Mouse (Mus musculus) MEL (cell line): ENCODE results near the gene Ssr2. TPM values are rescaled to one million over a fixed set of nuclear protein-coding genes. Genes with fewer than 3 reads are reported as not detected.

Experiments used
- DNase-seq: peaks from one replicate; pipeline ENCODE4 v3.0.0; 2011; ENCODE audit warnings: low read depth, low spot score
- H3K27ac ChIP-seq: 2 replicates; pipeline ENCODE4 v1.5.1; 2012; ENCODE audit warnings: low read depth, mild to moderate bottlenecking, control low read depth, low read length, moderate library complexity; ENCODE audit not compliant: control insufficient read depth
- H3K27me3 ChIP-seq, 2 experiments: fragments of 150-350 bp in 1 of 2; sonication (generic) in 1 of 2; 2 replicates each; pipeline ENCODE4 v1.6.1; 2012; ENCODE audit warnings: low read length in 2 of 2, mild to moderate bottlenecking in 2 of 2, improper control_type of control experiment in 1 of 2, moderate library complexity in 1 of 2; ENCODE audit not compliant: insufficient read depth in 2 of 2, control insufficient read depth in 1 of 2
- H3K36me3 ChIP-seq, 2 experiments: 2 replicates each; pipeline ENCODE4 v1.6.1; 2012 to 2014; ENCODE audit warnings: low read length in 2 of 2, improper control_type of control experiment in 1 of 2, inconsistent platforms in 1 of 2, mild to moderate bottlenecking in 1 of 2; ENCODE audit not compliant: insufficient read depth in 2 of 2, control insufficient read depth in 1 of 2
- H3K4me1 ChIP-seq, 2 experiments: fragments of 150-350 bp in 1 of 2; sonication (generic) in 1 of 2; 2 replicates each; pipeline ENCODE4 v1.6.1; 2012; ENCODE audit warnings: low read length in 2 of 2, improper control_type of control experiment in 1 of 2, mild to moderate bottlenecking in 1 of 2; ENCODE audit not compliant: insufficient read depth in 2 of 2, control insufficient read depth in 1 of 2
- H3K4me3 ChIP-seq, 2 experiments: fragments of 150-350 bp in 1 of 2; sonication (generic) in 1 of 2; 2 replicates each; pipeline ENCODE4 v1.5.1; 2012; ENCODE audit warnings: low read depth in 2 of 2, low read length in 2 of 2, mild to moderate bottlenecking in 2 of 2, moderate library complexity in 2 of 2, control low read depth in 1 of 2, improper control_type of control experiment in 1 of 2; ENCODE audit not compliant: control insufficient read depth in 1 of 2, insufficient read depth in 1 of 2
- H3K79me2 ChIP-seq: 2 replicates; pipeline ENCODE4 v1.6.1; 2012; ENCODE audit warnings: mild to moderate bottlenecking, low read length, moderate library complexity; ENCODE audit not compliant: control insufficient read depth, poor library complexity, insufficient read depth
- H3K9ac ChIP-seq: 2 replicates; pipeline ENCODE4 v1.6.1; 2012; ENCODE audit warnings: low read depth, mild to moderate bottlenecking, control low read depth, low read length, moderate library complexity; ENCODE audit not compliant: control insufficient read depth, poor library complexity, severe bottlenecking
- H3K9me3 ChIP-seq: fragments of 150-350 bp; sonication (generic); replicated peaks from 2 replicates; pipeline ENCODE4 v1.6.1; 2012; ENCODE audit warnings: mild to moderate bottlenecking, low read length, improper control_type of control experiment, moderate library complexity; ENCODE audit not compliant: insufficient read depth
- BHLHE40 ChIP-seq: IDR thresholded peaks from 2 replicates; pipeline ENCODE4 v1.6.1; 2012; ENCODE audit warnings: low read depth, mild to moderate bottlenecking, inconsistent platforms, low read length, improper control_type of control experiment, borderline replicate concordance
- E2F4 ChIP-seq: IDR thresholded peaks from 2 replicates; pipeline ENCODE4 v1.6.1; 2011; ENCODE audit warnings: low read depth, low read length, improper control_type of control experiment, borderline replicate concordance
- ELF1 ChIP-seq: IDR thresholded peaks from 2 replicates; pipeline ENCODE4 v1.6.1; 2014; ENCODE audit warnings: low read depth, mild to moderate bottlenecking, inconsistent platforms, low read length, improper control_type of control experiment, moderate library complexity
- ETS1 ChIP-seq: IDR thresholded peaks from 2 replicates; pipeline ENCODE4 v1.6.1; 2012; ENCODE audit warnings: low read depth, mild to moderate bottlenecking, inconsistent platforms, low read length, improper control_type of control experiment, moderate library complexity
- GABPA ChIP-seq: IDR thresholded peaks from 2 replicates; pipeline ENCODE4 v1.6.1; 2012; ENCODE audit warnings: low read depth, mild to moderate bottlenecking, inconsistent platforms, low read length, improper control_type of control experiment, moderate library complexity
- GATA1 ChIP-seq: IDR thresholded peaks from 2 replicates; pipeline ENCODE4 v1.6.1; 2011; ENCODE audit warnings: low read depth, low read length, improper control_type of control experiment
- HCFC1 ChIP-seq: IDR thresholded peaks from 2 replicates; pipeline ENCODE4 v1.6.1; 2012; ENCODE audit warnings: low read depth, mild to moderate bottlenecking, inconsistent platforms, low read length, improper control_type of control experiment, moderate library complexity
- MAX ChIP-seq: IDR thresholded peaks from 2 replicates; pipeline ENCODE4 v1.6.1; 2011; ENCODE audit warnings: low read length, improper control_type of control experiment
- MEF2A ChIP-seq: IDR thresholded peaks from 2 replicates; pipeline ENCODE4 v1.6.1; 2014; ENCODE audit warnings: low read depth, mild to moderate bottlenecking, inconsistent platforms, low read length, improper control_type of control experiment; ENCODE audit not compliant: poor library complexity, insufficient replicate concordance, severe bottlenecking; ENCODE audit errors: extremely low read depth
- MXI1 ChIP-seq: IDR thresholded peaks from 2 replicates; pipeline ENCODE4 v1.6.1; 2011; ENCODE audit warnings: mild to moderate bottlenecking, low read depth, low read length, improper control_type of control experiment
- MYC ChIP-seq: IDR thresholded peaks from 2 replicates; pipeline ENCODE4 v1.6.1; 2011; ENCODE audit warnings: low read depth, mild to moderate bottlenecking, low read length, improper control_type of control experiment, moderate library complexity
- NELFE ChIP-seq: IDR thresholded peaks from 2 replicates; pipeline ENCODE4 v1.6.1; 2011; ENCODE audit warnings: low read depth, low read length, improper control_type of control experiment
- NRF1 ChIP-seq: IDR thresholded peaks from 2 replicates; pipeline ENCODE4 v1.6.1; 2014; ENCODE audit warnings: low read depth, mild to moderate bottlenecking, inconsistent platforms, low read length, improper control_type of control experiment, moderate library complexity; ENCODE audit not compliant: poor library complexity, insufficient read depth, severe bottlenecking
- POLR2A ChIP-seq, 2 experiments: IDR thresholded peaks; 2 replicates each; pipeline ENCODE4 v1.6.1; 2011 to 2012; ENCODE audit warnings: low read length in 2 of 2, mild to moderate bottlenecking in 2 of 2, control low read depth in 1 of 2, improper control_type of control experiment in 1 of 2, low read depth in 1 of 2, moderate library complexity in 1 of 2; ENCODE audit not compliant: control insufficient read depth in 1 of 2, insufficient read depth in 1 of 2, poor library complexity in 1 of 2
- POLR2AphosphoS2 ChIP-seq: IDR thresholded peaks from 2 replicates; pipeline ENCODE4 v1.6.1; 2011; ENCODE audit warnings: low read length, improper control_type of control experiment
- POLR2AphosphoS5 ChIP-seq: IDR thresholded peaks from 2 replicates; pipeline ENCODE4 v1.6.1; 2012; ENCODE audit warnings: low read depth, borderline replicate concordance, mild to moderate bottlenecking, inconsistent platforms, low read length, moderate library complexity, mixed read lengths
- RAD21 ChIP-seq: IDR thresholded peaks from 2 replicates; pipeline ENCODE4 v1.6.1; 2011; ENCODE audit warnings: mild to moderate bottlenecking, low read depth, low read length, improper control_type of control experiment
- SIN3A ChIP-seq: IDR thresholded peaks from 2 replicates; pipeline ENCODE4 v1.6.1; 2012; ENCODE audit warnings: low read length, improper control_type of control experiment, inconsistent platforms
- SMC3 ChIP-seq: IDR thresholded peaks from 2 replicates; pipeline ENCODE4 v1.6.1; 2011; ENCODE audit warnings: low read depth, low read length, improper control_type of control experiment
- TAL1 ChIP-seq: IDR thresholded peaks from 2 replicates; pipeline ENCODE4 v1.6.1; 2012; ENCODE audit warnings: mild to moderate bottlenecking, inconsistent platforms, low read length, moderate library complexity, mixed read lengths
- TBP ChIP-seq: IDR thresholded peaks from 2 replicates; pipeline ENCODE4 v1.8.0; 2011; ENCODE audit warnings: low read depth, low read length, improper control_type of control experiment
- TCF12 ChIP-seq: IDR thresholded peaks from 2 replicates; pipeline ENCODE4 v1.6.1; 2014; ENCODE audit warnings: low read depth, mild to moderate bottlenecking, inconsistent platforms, low read length, improper control_type of control experiment, moderate library complexity
- UBTF ChIP-seq: IDR thresholded peaks from 2 replicates; pipeline ENCODE4 v1.6.1; 2012; ENCODE audit warnings: low read depth, mild to moderate bottlenecking, inconsistent platforms, low read length, improper control_type of control experiment, moderate library complexity, borderline replicate concordance; ENCODE audit not compliant: insufficient read depth
- USF2 ChIP-seq, 2 experiments: IDR thresholded peaks; 2 replicates each; pipeline ENCODE4 v1.6.1; 2011 to 2012; ENCODE audit warnings: improper control_type of control experiment in 2 of 2, low read length in 2 of 2, borderline replicate concordance in 1 of 2, inconsistent platforms in 1 of 2, low read depth in 1 of 2, mild to moderate bottlenecking in 1 of 2; ENCODE audit not compliant: insufficient read depth in 1 of 2
- ZC3H11A ChIP-seq: IDR thresholded peaks from 2 replicates; pipeline ENCODE4 v1.6.1; 2012; ENCODE audit warnings: low read depth, mild to moderate bottlenecking, inconsistent platforms, low read length, improper control_type of control experiment
- ZKSCAN1 ChIP-seq: IDR thresholded peaks from 2 replicates; pipeline ENCODE4 v1.6.1; 2012; ENCODE audit warnings: low read depth, mild to moderate bottlenecking, inconsistent platforms, low read length, improper control_type of control experiment, moderate library complexity
- ZMIZ1 ChIP-seq: IDR thresholded peaks from 2 replicates; pipeline ENCODE4 v1.6.1; 2012; ENCODE audit warnings: low read depth, mild to moderate bottlenecking, inconsistent platforms, low read length, improper control_type of control experiment, moderate library complexity
- ZNF384 ChIP-seq: IDR thresholded peaks from 2 replicates; pipeline ENCODE4 v1.6.1; 2012; ENCODE audit warnings: low read depth, mild to moderate bottlenecking, inconsistent platforms, low read length, improper control_type of control experiment
- polyA plus RNA-seq, 2 experiments: library from polyadenylated mRNA; stranded (reverse) in 1 of 2; unstranded in 1 of 2; fragments of >175 nt in 1 of 2; fragments of >200 nt in 1 of 2; gene quantifications; 2 replicates each; pipeline versions ENCODE4 v1.2.1 to v1.2.4; 2012; ENCODE audit warnings: low replicate concordance in 2 of 2, low read depth in 1 of 2; ENCODE audit not compliant: insufficient read length in 2 of 2, insufficient read depth in 1 of 2, missing spikeins in 1 of 2
- total RNA-seq: library from RNA; depleted of rRNA; stranded (reverse); fragments of 300-350 nt; gene quantifications from 2 replicates; pipeline ENCODE4 v1.2.3, GENCODE M21; 2012; rRNA removed

Ssr2 gene
- total RNA-seq (500 and 594 TPM in 2 replicates), polyA plus RNA-seq (100 to 1,000 TPM; 176 to 706 TPM)

DNA sequence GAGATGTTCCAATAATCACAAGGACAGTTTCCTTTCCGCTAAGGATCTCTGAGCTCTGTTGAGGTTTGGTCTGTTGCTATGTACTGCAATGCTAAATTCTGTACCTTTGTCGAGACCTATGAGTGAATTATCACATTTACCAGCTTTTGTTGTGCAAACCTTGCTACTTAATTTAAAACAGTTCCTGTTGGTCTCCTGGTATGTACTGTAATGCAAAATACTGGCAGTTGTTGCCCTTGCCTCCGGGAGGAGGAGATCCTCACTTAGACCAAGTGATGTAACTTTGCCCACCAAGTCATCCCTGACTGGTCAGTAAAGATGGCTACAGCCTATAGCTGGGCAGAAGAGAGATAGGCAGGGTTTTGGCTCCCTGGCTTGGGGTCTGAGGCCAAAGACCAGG lies at the start of gene Ssr2:
Gene Ssr2, plus strand, starts transcription at position 337 of the 400 bp plus-strand sequence.
- H3K36me3 ChIP-seq: peaks cover 0 to 10% of the 10 kb centered on the region in 2 experiments; a peak in 2 of 4 replicates
- no peak for DNase-seq
- no peaks in the 10 kb centered on the region for H3K27me3 ChIP-seq
- no peak for TF ChIP-seq POLR2AphosphoS5
- no peak for TF ChIP-seq POLR2AphosphoS2
- TF ChIP-seq GATA1: no peak
- TF ChIP-seq NRF1: no peak
- H3K4me1 ChIP-seq: peaks cover 0 to 13% of the 10 kb centered on the region in 2 experiments; a peak in 2 of 4 replicates
- no peak within 1 kb of the TSS for H3K4me3 ChIP-seq
- H3K9ac ChIP-seq: no peak within 1 kb of the TSS
- H3K9me3 ChIP-seq: no peaks in the 10 kb centered on the region
- H3K27ac ChIP-seq: no peak within 1 kb of the TSS
- H3K79me2 ChIP-seq: peaks cover 13% of the 10 kb centered on the region

GRCm38 (mm10) chr3:88526157-88527131 lies 49.2 kb upstream of the Ssr2 start:
- no peaks in the 10 kb centered on the region for H3K9me3 ChIP-seq
- peak overlapping the region; percentile 8; the same call in 1 of the 2 replicates for H3K9ac ChIP-seq
- peaks cover 7 to 17% of the 10 kb centered on the region in 2 experiments for H3K4me1 ChIP-seq
- no peak overlapping the region for H3K27ac ChIP-seq
- H3K27me3 ChIP-seq: no peaks in the 10 kb centered on the region
- peak; percentile 97 for DNase-seq
- H3K36me3 ChIP-seq: peaks cover 0 to 4% of the 10 kb centered on the region in 2 experiments; a peak in 1 of 4 replicates
- H3K4me3 ChIP-seq: no peak overlapping the region
- peaks cover 8% of the 10 kb centered on the region for H3K79me2 ChIP-seq
- TF ChIP-seq ELF1: no peak
- no peak for TF ChIP-seq POLR2AphosphoS5
- TF ChIP-seq ETS1: peak; percentile 4; the same call in 1 of the 2 replicates
- peak; percentile 45; the same call in 1 of the 2 replicates for TF ChIP-seq ZNF384
- TF ChIP-seq USF2 (IDR thresholded peaks at IDR 0.05; ENCODE audit: borderline replicate concordance in 1 of 2, insufficient read depth in 1 of 2, low read depth in 1 of 2, low read length in 2 of 2): no peak
- TF ChIP-seq MEF2A: no peak
- peak; percentile 90 for TF ChIP-seq ZC3H11A
- peak in 1 of 2 experiments; percentile 26; a peak in 1 of 4 replicates for TF ChIP-seq POLR2A (IDR thresholded peaks at IDR 0.05; ENCODE audit: control insufficient read depth in 1 of 2, insufficient read depth in 1 of 2, low read depth in 1 of 2, low read length in 2 of 2, poor library complexity in 1 of 2)
- TF ChIP-seq BHLHE40: no peak
- peak; percentile 92 for TF ChIP-seq MAX
- TF ChIP-seq UBTF: no peak
- TF ChIP-seq SIN3A: peak; percentile 89
- peak; percentile 98 for TF ChIP-seq SMC3
- TF ChIP-seq TBP: peak; percentile 45; the same call in 1 of the 2 replicates
- peak; percentile 93 for TF ChIP-seq MXI1
- no peak for TF ChIP-seq GABPA
- TF ChIP-seq RAD21: peak; percentile 93
- no peak for TF ChIP-seq ZKSCAN1
- no peak for TF ChIP-seq ZMIZ1
- TF ChIP-seq MYC: peak; percentile 77; the same call in 1 of the 2 replicates
- TF ChIP-seq TAL1: no peak
- peak; percentile 9; the same call in 1 of the 2 replicates for TF ChIP-seq TCF12
- TF ChIP-seq E2F4: no peak
- peak; percentile 62; the same call in 1 of the 2 replicates for TF ChIP-seq HCFC1
- no peak for TF ChIP-seq NELFE
